Mouse (Mus musculus): Measurements from ENCODE around the gene Plcb4.

DNA sequence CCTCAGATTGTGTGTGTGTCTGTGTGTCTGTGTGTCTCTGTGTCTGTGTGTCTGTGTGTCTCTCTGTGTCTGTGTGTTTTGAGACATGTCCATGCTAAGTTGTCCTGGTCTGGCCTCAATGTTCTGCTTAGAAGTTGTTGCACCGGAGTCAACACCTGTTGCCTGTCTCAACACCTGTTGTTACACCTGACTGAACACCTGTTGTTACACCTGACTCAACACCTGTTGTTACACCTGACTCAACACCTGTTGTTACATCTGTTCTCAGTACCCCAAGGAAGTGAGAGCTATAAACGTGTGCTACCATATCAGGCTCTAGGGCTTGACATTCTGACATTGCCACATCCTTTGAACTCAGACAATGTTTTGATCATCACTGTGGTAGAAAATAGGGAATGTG lies 229.0 kb downstream of the Plcb4 start:
- TF ChIP-seq ELF1 (IDR thresholded peaks at IDR 0.05; ENCODE audit: low read depth, low read length): no peak
- no peak for TF ChIP-seq TBP (conservative IDR thresholded peaks at IDR 0.05; ENCODE audit: low read depth, low read length)
- no peak for TF ChIP-seq POLR2A (IDR thresholded peaks at IDR 0.05; ENCODE audit: low read depth, low read length)

All from CH12.LX (cell line).